30 mouse cellular contexts compared by ENCODE assay signal in genomic region chr4:32130594-32130993, GRCm38 (mm10).
DNase-seq lines count a peak whose midpoint lies in the region; ATAC-seq lines count a peak whose summit lies in the region.
"Had no signal": no experiment of that assay in that cellular context is flagged by ENCODE, and none has a peak within 500 bp of the region (broad histone marks: within the 10 kb centered on the region; RNA-seq: fewer than 3 reads in every experiment).

No protein-coding gene starts in this region.

- H3K9ac ChIP-seq in forebrain, embryonic 12.5 days = no peak overlapping the region
- H3K9ac ChIP-seq: embryonic facial prominence, embryonic 15.5 days; kidney, embryonic 15.5 days; limb, embryonic 13.5 days; midbrain, embryonic 13.5 days; neural tube, embryonic 13.5 days had no signal

- peak overlapping the region; percentile 17; the same call in 1 of the 2 replicates for H3K27ac ChIP-seq in forebrain, embryonic 10.5 days
- no peak overlapping the region for H3K27ac ChIP-seq in forebrain, embryonic 12.5 days
- peak overlapping the region; percentile 75 for H3K27ac ChIP-seq in limb, embryonic 10.5 days
- H3K27ac ChIP-seq: embryonic facial prominence, embryonic 15.5 days; hindbrain, postnatal 0 days; kidney, embryonic 15.5 days; limb, embryonic 13.5 days; midbrain, embryonic 13.5 days; neural tube, embryonic 13.5 days had no signal

- H3K9me3 ChIP-seq in forebrain, embryonic 10.5 days = no peaks in the 10 kb centered on the region
- no peaks in the 10 kb centered on the region for H3K9me3 ChIP-seq in forebrain, embryonic 12.5 days
- H3K9me3 ChIP-seq in limb, embryonic 10.5 days (replicated peaks) = no peaks in the 10 kb centered on the region
- H3K9me3 ChIP-seq: embryonic facial prominence, embryonic 15.5 days; kidney, embryonic 15.5 days; limb, embryonic 13.5 days; midbrain, embryonic 13.5 days; neural tube, embryonic 13.5 days had no signal

- no peak for DNase-seq in forebrain, embryonic 10.5 days (ENCODE audit: extremely low spot score, low spot score)
- DNase-seq in ES-CJ7 (ENCODE audit: low read depth, low spot score) = peak; percentile 33
- DNase-seq in embryo, embryonic 10.5 days (ENCODE audit: low spot score) = peak; percentile 43
- peak; percentile 54 for DNase-seq in limb, embryonic 10.5 days (ENCODE audit: low spot score)
- no peak for DNase-seq in adrenal gland, adult 2 months
- DNase-seq in ovary, postnatal 10 days (ENCODE audit: low spot score) = no peak
- DNase-seq in cerebellum, postnatal 25 days = no peak
- DNase-seq: adrenal gland, postnatal 14 days; cerebellum, adult 18-20 months; cerebellum, postnatal 10 days; gastrocnemius, postnatal 36 days; heart, adult 18-20 months; kidney, postnatal 25 days; lung, adult 18-20 months; lung, postnatal 4 days; right cerebral cortex, postnatal 25 days; thymus, postnatal 14 days had no signal

- WGBS in forebrain, embryonic 10.5 days = 71% methylated on average over 12 of the region's 12 CpGs
- 68% methylated on average over 12 of the region's 12 CpGs for WGBS in forebrain, embryonic 12.5 days
- WGBS in limb, embryonic 10.5 days = 60% methylated on average over 12 of the region's 12 CpGs

- H3K36me3 ChIP-seq in forebrain, embryonic 10.5 days (replicated peaks) = no peaks in the 10 kb centered on the region
- no peaks in the 10 kb centered on the region for H3K36me3 ChIP-seq in forebrain, embryonic 12.5 days (replicated peaks)
- no peaks in the 10 kb centered on the region for H3K36me3 ChIP-seq in limb, embryonic 10.5 days
- H3K36me3 ChIP-seq: embryonic facial prominence, embryonic 15.5 days; kidney, embryonic 15.5 days; limb, embryonic 13.5 days; midbrain, embryonic 13.5 days; neural tube, embryonic 13.5 days had no signal

- H3K4me1 ChIP-seq in forebrain, embryonic 10.5 days = peaks cover 9% of the 10 kb centered on the region
- H3K4me1 ChIP-seq in forebrain, embryonic 12.5 days = peaks cover 5% of the 10 kb centered on the region
- peaks cover 16% of the 10 kb centered on the region for H3K4me1 ChIP-seq in limb, embryonic 10.5 days
- H3K4me1 ChIP-seq: embryonic facial prominence, embryonic 15.5 days; kidney, embryonic 15.5 days; limb, embryonic 13.5 days; megakaryocyte, embryonic 14.5 days; midbrain, embryonic 13.5 days; neural tube, embryonic 13.5 days had no signal

- no peak for ATAC-seq in forebrain, embryonic 12.5 days (ENCODE audit: low FRiP score)
- ATAC-seq: forebrain, embryonic 14.5 days; hindbrain, postnatal 0 days; intestine, postnatal 0 days; lung, postnatal 0 days; midbrain, embryonic 13.5 days had no signal

- no peaks in the 10 kb centered on the region for H3K27me3 ChIP-seq in forebrain, embryonic 10.5 days (ENCODE audit: poor library complexity, severe bottlenecking)
- no peaks in the 10 kb centered on the region for H3K27me3 ChIP-seq in forebrain, embryonic 12.5 days
- no peaks in the 10 kb centered on the region for H3K27me3 ChIP-seq in limb, embryonic 10.5 days (ENCODE audit: low read depth, poor library complexity, severe bottlenecking)
- H3K27me3 ChIP-seq: embryonic facial prominence, embryonic 15.5 days; kidney, embryonic 15.5 days; limb, embryonic 13.5 days; megakaryocyte, embryonic 14.5 days; midbrain, embryonic 13.5 days; neural tube, embryonic 13.5 days had no signal

- no peak overlapping the region for H3K4me2 ChIP-seq in forebrain, embryonic 12.5 days
- H3K4me2 ChIP-seq: embryonic facial prominence, embryonic 15.5 days; heart, embryonic 11.5 days; kidney, embryonic 15.5 days; limb, embryonic 13.5 days; liver, embryonic 11.5 days; midbrain, embryonic 13.5 days; neural tube, embryonic 13.5 days had no signal

- no peak overlapping the region for H3K4me3 ChIP-seq in forebrain, embryonic 10.5 days
- H3K4me3 ChIP-seq in forebrain, embryonic 12.5 days (replicated peaks) = no peak overlapping the region
- H3K4me3 ChIP-seq in limb, embryonic 10.5 days = no peak overlapping the region
- H3K4me3 ChIP-seq: embryonic facial prominence, embryonic 15.5 days; kidney, embryonic 15.5 days; limb, embryonic 13.5 days; megakaryocyte, embryonic 14.5 days; midbrain, embryonic 13.5 days; neural tube, embryonic 13.5 days had no signal

Comparison
In these comparisons a context has a peak if more than half of its experiments do, and no peak if none do; other contexts are left out.
1. DNase-seq: peak in ES-CJ7 (single experiment), embryo, embryonic 10.5 days (single experiment) and limb, embryonic 10.5 days (single experiment); none in forebrain, embryonic 10.5 days (single experiment), adrenal gland, adult 2 months (single experiment), ovary, postnatal 10 days (single experiment) and cerebellum, postnatal 25 days (0 of 2).